Mouse (Mus musculus) heart, postnatal 0 days (tissue): ENCODE data around the gene Stx8. TPM values are rescaled to one million over a fixed set of nuclear protein-coding genes. Genes with fewer than 3 reads are reported as not detected.

Experiments
- ATAC-seq: fragments of 200-750 bp; cut with Nextera tagmentation; 2 replicates; pipeline ENCODE4 v1.8.0; 2017; ENCODE audit warnings: low read depth, moderate number of reproducible peaks, moderate library complexity; ENCODE audit not compliant: insufficient read depth
- DNase-seq: peaks from one replicate; pipeline ENCODE4 v3.0.0-alpha.2; 2016; ENCODE audit warnings: low spot score
- H3K27ac ChIP-seq: fragments of 300-500 bp; sonication (generic); 2 replicates; pipeline ENCODE4 v1.5.1; 2014; ENCODE audit warnings: low read depth, mild to moderate bottlenecking
- H3K27me3 ChIP-seq: fragments of 300-500 bp; sonication (generic); 2 replicates; pipeline ENCODE4 v1.6.1; 2014; ENCODE audit warnings: low read length, mixed read lengths; ENCODE audit not compliant: control insufficient read depth, insufficient read depth
- H3K36me3 ChIP-seq: fragments of 300-500 bp; sonication (generic); replicated peaks from 2 replicates; pipeline ENCODE4 v1.6.1; 2014; ENCODE audit warnings: low read length, mixed read lengths; ENCODE audit not compliant: control insufficient read depth, insufficient read depth
- H3K4me1 ChIP-seq: fragments of 300-500 bp; sonication (generic); 2 replicates; pipeline ENCODE4 v1.6.1; 2014; ENCODE audit warnings: antibody characterized with exemption; ENCODE audit not compliant: control insufficient read depth, insufficient read depth
- H3K4me2 ChIP-seq: fragments of 300-500 bp; sonication (generic); 2 replicates; pipeline ENCODE4 v1.6.1; 2014; ENCODE audit warnings: low read depth, mild to moderate bottlenecking, low read length, moderate library complexity
- H3K4me3 ChIP-seq: fragments of 300-500 bp; sonication (generic); 2 replicates; pipeline ENCODE4 v1.5.1; 2014; ENCODE audit warnings: low read depth, low read length
- H3K9ac ChIP-seq: fragments of 300-500 bp; sonication (generic); replicated peaks from 2 replicates; pipeline ENCODE4 v1.6.1; 2014; ENCODE audit warnings: low read depth, low read length, mixed read lengths
- H3K9me3 ChIP-seq: fragments of 300-500 bp; sonication (generic); replicated peaks from 2 replicates; pipeline ENCODE4 v1.6.1; 2016; ENCODE audit warnings: low read length; ENCODE audit not compliant: control insufficient read depth
- CTCF ChIP-seq: IDR thresholded peaks from 2 replicates; pipeline ENCODE4 v1.5.1; 2016; ENCODE audit warnings: antibody characterized with exemption, control low read depth, low read depth
- EP300 ChIP-seq: IDR thresholded peaks from 2 replicates; pipeline ENCODE4 v1.6.1; 2016; ENCODE audit warnings: antibody characterized with exemption, low read depth
- WGBS: fragments of 180-500 bp; shearing (Covaris S2); extraction: QIAGEN DNeasy Blood & Tissue Kit; methylation state at CpG from one replicate; pipeline ENCODE4 v1.1.7; 2014; 5-methylcytosine and 5-hydroxymethylcytosine counted together
- polyA plus RNA-seq: library from polyadenylated mRNA; unstranded; fragments of >200 nt; fragmentation: Nextera tagmentation; extraction: Ambion mirVana; gene quantifications from 2 replicates; pipeline ENCODE4 v1.2.1, GENCODE M21; 2015
- total RNA-seq: library from RNA; depleted of rRNA; stranded (reverse); fragments of >200 nt; gene quantifications from 2 replicates; pipeline ENCODE4 v1.2.3, GENCODE M21; 2014; ENCODE audit warnings: low replicate concordance

The Stx8 gene
- total and polyA plus RNA-seq, 2 experiments from 2014 or later, result 15.9 to 69.0 TPM

DNA sequence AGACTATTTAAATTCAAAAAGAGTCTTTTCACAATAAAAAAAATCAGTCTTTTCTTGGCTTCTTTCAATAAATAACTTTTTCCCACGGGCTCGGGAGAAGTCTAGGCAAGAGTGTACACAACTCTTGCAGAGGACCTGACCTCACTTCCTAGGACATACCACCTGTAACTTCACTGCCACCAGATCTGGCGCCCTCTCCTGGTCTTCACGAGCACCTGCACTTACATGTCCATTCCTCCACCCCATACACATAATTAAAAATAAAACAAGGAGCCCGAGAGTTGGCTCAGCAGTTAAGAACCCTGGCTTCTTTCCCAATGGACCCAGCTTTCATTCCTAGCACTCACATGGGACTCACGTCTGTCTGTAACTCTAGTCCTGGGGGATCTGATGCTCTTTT, 1.9 kb upstream of the Stx8 start:
- no peak overlapping the region for H3K9ac ChIP-seq
- 69% methylated on average over 6 of the region's 6 CpGs for WGBS
- peak; percentile 17; the same call in 1 of the 2 replicates for TF ChIP-seq CTCF
- TF ChIP-seq EP300, result no peak
- H3K27me3 ChIP-seq, result no peaks in the 10 kb centered on the region
- H3K4me1 ChIP-seq, result peaks cover 10% of the 10 kb centered on the region; the same call in 1 of the 2 replicates
- ATAC-seq, result no peak
- no peak overlapping the region for H3K27ac ChIP-seq
- no peak overlapping the region for H3K4me2 ChIP-seq
- H3K4me3 ChIP-seq, result no peak overlapping the region
- no peaks in the 10 kb centered on the region for H3K9me3 ChIP-seq
- H3K36me3 ChIP-seq, result no peaks in the 10 kb centered on the region
- DNase-seq, result no peak

DNA sequence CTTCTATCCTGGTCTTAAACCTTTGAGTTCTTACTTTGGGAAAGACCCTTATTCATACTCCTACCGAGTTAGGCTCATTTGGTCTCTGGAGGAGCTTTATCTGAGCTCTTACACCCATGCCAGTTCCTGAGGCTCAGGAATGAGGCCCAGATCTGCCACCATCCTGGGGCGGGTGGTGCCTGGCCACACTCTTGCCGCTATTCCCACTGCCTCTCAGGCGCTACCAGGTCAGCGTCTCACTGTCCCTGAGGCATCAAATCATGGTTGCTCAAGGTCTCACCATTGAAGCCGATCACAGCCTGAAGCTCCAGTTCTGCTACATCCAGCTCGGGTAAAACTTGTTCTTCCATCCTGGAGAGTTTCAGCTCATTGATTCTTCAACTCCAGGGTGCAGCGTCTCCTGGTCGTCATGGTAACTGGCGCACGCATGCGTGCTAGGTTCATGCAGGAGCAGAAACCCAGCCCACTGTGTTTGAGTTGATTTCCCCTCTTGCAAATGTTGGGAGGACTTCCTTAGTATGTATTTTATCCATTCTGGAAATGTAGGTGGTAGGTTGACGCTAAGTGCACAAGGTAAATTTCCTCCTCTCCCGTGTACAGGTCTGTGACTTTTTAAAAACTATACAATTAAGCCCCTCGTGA, 630 bp upstream of the Stx8 start, which contains the start of gene Cfap52:
Gene Cfap52, minus strand, starts transcription at position 410 of the 642 bp plus-strand sequence.
- Histone ChIP-seq H3K9me3 (no peaks in the 10 kb centered on the region), H3K9ac (peak within 1 kb of the TSS; percentile 93), H3K4me3 (peak within 1 kb of the TSS; percentile 96), H3K4me2 (peak within 1 kb of the TSS; percentile 94), H3K36me3 (peaks cover 8% of the 10 kb centered on the region; the same call in 1 of the 2 replicates), H3K27ac (peak within 1 kb of the TSS; percentile 67), H3K4me1 (peaks cover 10% of the 10 kb centered on the region; the same call in 1 of the 2 replicates), H3K27me3 (no peaks in the 10 kb centered on the region)
- ATAC-seq (peak; percentile 56; the same call in 1 of the 2 replicates), DNase-seq (peak; percentile 59)
- 5% methylated on average over 15 of the region's 15 CpGs for WGBS
- no peak for TF ChIP-seq EP300
- no peak for TF ChIP-seq CTCF

DNA sequence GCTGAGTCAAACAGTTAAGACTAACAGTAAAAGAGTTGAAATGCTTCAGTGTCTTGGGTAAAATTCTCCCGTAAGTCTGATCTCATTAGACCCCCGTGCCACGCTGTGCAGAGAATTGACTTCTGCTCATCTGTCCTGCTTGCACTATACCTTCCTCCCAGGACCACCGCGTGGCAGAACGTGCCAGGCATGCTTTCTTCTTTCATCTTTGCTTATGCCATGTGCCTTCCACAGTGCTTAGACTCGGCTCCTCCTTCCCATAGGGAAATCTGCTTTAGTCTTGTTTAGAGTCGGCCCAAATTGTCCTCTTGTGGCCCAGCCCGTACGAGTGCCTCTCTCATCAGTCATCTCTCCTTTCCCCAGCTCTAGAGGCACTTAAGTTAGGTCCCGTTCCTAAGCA, 1.8 kb downstream of the Stx8 start:
- Histone ChIP-seq H3K36me3 (peaks cover 18% of the 10 kb centered on the region), H3K27me3 (no peaks in the 10 kb centered on the region), H3K27ac (no peak overlapping the region), H3K4me3 (no peak overlapping the region), H3K9me3 (no peaks in the 10 kb centered on the region), H3K4me1 (peaks cover 19% of the 10 kb centered on the region), H3K4me2 (no peak overlapping the region), H3K9ac (no peak overlapping the region)
- 70% methylated on average over 11 of the region's 11 CpGs for WGBS
- DNase-seq (no peak), ATAC-seq (no peak)
- TF ChIP-seq EP300 (no peak), CTCF (no peak)

DNA sequence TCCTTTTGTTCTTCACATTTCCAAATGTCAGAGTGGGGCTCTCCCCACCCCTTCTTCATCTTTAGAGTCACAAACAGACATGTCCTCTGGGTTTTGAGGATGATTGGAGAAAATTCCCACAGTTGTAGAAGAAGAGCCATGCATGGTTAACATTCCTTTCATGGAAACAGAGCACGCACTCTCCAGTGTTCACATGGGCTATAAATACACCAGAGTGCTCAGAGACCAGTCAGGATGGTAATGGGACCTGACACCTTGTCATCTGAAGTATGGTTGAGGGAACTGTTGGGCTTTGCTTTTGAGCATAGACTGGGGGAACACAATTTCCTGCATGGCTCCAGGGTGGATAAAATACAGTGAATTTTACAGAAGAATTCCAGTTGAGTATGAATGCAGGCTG, 6.6 kb downstream of the Stx8 start:
- DNase-seq (peak; percentile 75), ATAC-seq (peak; percentile 87)
- no peaks in the 10 kb centered on the region for H3K9me3 ChIP-seq
- no peak overlapping the region for H3K4me2 ChIP-seq
- H3K27me3 ChIP-seq, result no peaks in the 10 kb centered on the region
- no peak overlapping the region for H3K4me3 ChIP-seq
- H3K27ac ChIP-seq, result peak overlapping the region; percentile 88
- 26% methylated on average over 1 of the region's 1 CpGs for WGBS
- H3K9ac ChIP-seq, result no peak overlapping the region
- peaks cover 37% of the 10 kb centered on the region for H3K36me3 ChIP-seq
- TF ChIP-seq EP300 (no peak), CTCF (no peak)
- peaks cover 15% of the 10 kb centered on the region for H3K4me1 ChIP-seq

DNA sequence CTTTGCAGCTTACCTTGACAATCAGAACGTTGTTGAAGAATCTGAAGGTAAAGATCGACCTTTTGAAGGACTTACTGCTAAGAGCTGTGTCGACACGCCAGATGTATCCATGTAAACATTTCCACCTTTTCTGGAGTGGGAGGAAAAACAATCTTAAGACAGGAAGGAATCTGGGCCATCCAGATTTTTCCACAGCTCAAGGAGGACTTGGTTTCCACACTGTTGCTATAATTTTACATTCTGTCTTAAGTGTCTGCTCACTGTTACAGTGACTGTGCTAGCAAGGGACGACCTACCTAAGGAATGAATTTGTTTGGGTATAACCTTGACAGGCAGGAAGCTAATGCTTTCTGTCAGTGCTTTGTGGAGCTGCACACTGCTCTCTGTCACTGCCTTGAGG, 7.2 kb downstream of the Stx8 start:
- Histone ChIP-seq H3K4me1 (peaks cover 15% of the 10 kb centered on the region), H3K36me3 (peaks cover 37% of the 10 kb centered on the region), H3K4me2 (no peak overlapping the region), H3K9me3 (no peaks in the 10 kb centered on the region), H3K27me3 (no peaks in the 10 kb centered on the region), H3K27ac (peak overlapping the region; percentile 88), H3K4me3 (no peak overlapping the region), H3K9ac (no peak overlapping the region)
- no peak for TF ChIP-seq CTCF
- no peak for TF ChIP-seq EP300
- no peak for ATAC-seq
- no peak for DNase-seq
- 61% methylated on average over 5 of the region's 5 CpGs for WGBS

DNA sequence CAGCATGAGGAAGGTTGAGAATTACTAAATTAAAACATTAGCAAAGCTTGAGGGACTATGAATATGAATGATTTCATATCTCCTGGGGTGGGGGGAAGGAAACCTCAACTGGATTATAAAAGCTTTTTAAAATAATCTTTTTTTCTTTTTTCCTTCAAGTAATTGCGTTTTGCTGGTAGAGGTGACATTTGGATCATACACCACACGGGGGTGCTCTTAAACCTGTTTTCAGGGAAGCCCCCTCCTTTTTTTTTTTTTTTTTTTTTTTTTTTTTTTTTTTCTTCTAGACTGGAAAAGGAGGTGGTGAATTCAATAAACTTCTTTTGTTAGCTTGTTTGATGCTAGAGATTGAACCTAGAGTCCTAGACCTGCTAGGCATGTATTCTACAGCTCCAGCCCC, 9.3 kb downstream of the Stx8 start:
- H3K27ac ChIP-seq, result no peak overlapping the region
- H3K9ac ChIP-seq, result no peak overlapping the region
- no peak for TF ChIP-seq EP300
- TF ChIP-seq CTCF, result peak; percentile 23
- ATAC-seq (no peak), DNase-seq (no peak)
- H3K4me2 ChIP-seq, result no peak overlapping the region
- 11% methylated on average over 2 of the region's 2 CpGs for WGBS
- H3K4me3 ChIP-seq, result no peak overlapping the region
- no peaks in the 10 kb centered on the region for H3K9me3 ChIP-seq
- no peaks in the 10 kb centered on the region for H3K27me3 ChIP-seq
- H3K36me3 ChIP-seq, result peaks cover 30% of the 10 kb centered on the region
- H3K4me1 ChIP-seq, result peaks cover 15% of the 10 kb centered on the region
